Mouse (Mus musculus): ENCODE measurements around the gene Guk1. TPM values are rescaled to one million over a fixed set of nuclear protein-coding genes. Genes with fewer than 3 reads are reported as not detected.

The Guk1 gene
- polyA plus RNA-seq, 1 experiment from 2014 or later: 115 TPM

- H3K4me2 ChIP-seq (ENCODE audit: low read depth, low read length): no peak overlapping the region
- H3K36me3 ChIP-seq (ENCODE audit: control insufficient read depth, insufficient read depth, low read length): no peaks in the 10 kb centered on the region
- H3K4me3 ChIP-seq (ENCODE audit: low read length): no peak overlapping the region
- no peaks in the 10 kb centered on the region for H3K9me3 ChIP-seq (ENCODE audit: control insufficient read depth, low read length)
- H3K9ac ChIP-seq (ENCODE audit: low read depth, low read length): no peak overlapping the region
- H3K27ac ChIP-seq (ENCODE audit: low read length): no peak overlapping the region
- peaks cover 37% of the 10 kb centered on the region for H3K27me3 ChIP-seq (replicated peaks; ENCODE audit: control insufficient read depth, insufficient read depth, low read length)
- H3K4me1 ChIP-seq (ENCODE audit: control insufficient read depth, insufficient read depth, low read length): peaks cover 4% of the 10 kb centered on the region; the same call in 1 of the 2 replicates
- 67% methylated on average over 19 of the region's 19 CpGs for WGBS
- ATAC-seq: no peak
Measured at GRCm38 (mm10) chr11:59138537-59139486, 53.2 kb downstream of the Guk1 start.

- Histone ChIP-seq H3K4me1 (ENCODE audit: control insufficient read depth, insufficient read depth, low read length) (peaks cover 4% of the 10 kb centered on the region; the same call in 1 of the 2 replicates), H3K27me3 (replicated peaks; ENCODE audit: control insufficient read depth, insufficient read depth, low read length) (peaks cover 48% of the 10 kb centered on the region), H3K4me2 (ENCODE audit: low read depth, low read length) (no peak overlapping the region), H3K27ac (ENCODE audit: low read length) (no peak overlapping the region), H3K4me3 (ENCODE audit: low read length) (no peak overlapping the region), H3K9me3 (ENCODE audit: control insufficient read depth, low read length) (no peaks in the 10 kb centered on the region), H3K9ac (ENCODE audit: low read depth, low read length) (no peak overlapping the region), H3K36me3 (ENCODE audit: control insufficient read depth, insufficient read depth, low read length) (no peaks in the 10 kb centered on the region)
- no peak for ATAC-seq
- WGBS: 78% methylated on average over 12 of the region's 12 CpGs
Measured at GRCm38 (mm10) chr11:59136994-59137706, 54.9 kb downstream of the Guk1 start.

- 15% methylated on average over 44 of the region's 44 CpGs for WGBS
- peak within 1 kb of the TSS; percentile 43 for H3K4me2 ChIP-seq (ENCODE audit: low read depth, low read length)
- no peaks in the 10 kb centered on the region for H3K9me3 ChIP-seq (ENCODE audit: control insufficient read depth, low read length)
Measured at GRCm38 (mm10) chr11:59135904-59136452, 56.0 kb downstream of the Guk1 start, which contains the start of gene Obscn. TSS of gene Obscn (minus strand) at chr11:59136402.

GRCm38 (mm10) chr11:59135051-59135820 lies 56.8 kb downstream of the Guk1 start:
- H3K36me3 ChIP-seq (ENCODE audit: control insufficient read depth, insufficient read depth, low read length): no peaks in the 10 kb centered on the region
- peaks cover 48% of the 10 kb centered on the region for H3K27me3 ChIP-seq (replicated peaks; ENCODE audit: control insufficient read depth, insufficient read depth, low read length)
- H3K4me3 ChIP-seq (ENCODE audit: low read length): peak overlapping the region; percentile 33
- H3K27ac ChIP-seq (ENCODE audit: low read length): no peak overlapping the region
- H3K9ac ChIP-seq (ENCODE audit: low read depth, low read length): no peak overlapping the region
- peak overlapping the region; percentile 43 for H3K4me2 ChIP-seq (ENCODE audit: low read depth, low read length)
- H3K4me1 ChIP-seq (ENCODE audit: control insufficient read depth, insufficient read depth, low read length): peaks cover 4% of the 10 kb centered on the region; the same call in 1 of the 2 replicates
- ATAC-seq: no peak
- no peaks in the 10 kb centered on the region for H3K9me3 ChIP-seq (ENCODE audit: control insufficient read depth, low read length)
- 5% methylated on average over 55 of the region's 55 CpGs for WGBS

More at GRCm38 (mm10) chr11:59135904-59136452, 56.0 kb downstream of the Guk1 start, which contains the start of gene Obscn:
- Histone ChIP-seq H3K36me3 (ENCODE audit: control insufficient read depth, insufficient read depth, low read length) (no peaks in the 10 kb centered on the region), H3K27ac (ENCODE audit: low read length) (no peak within 1 kb of the TSS), H3K27me3 (replicated peaks; ENCODE audit: control insufficient read depth, insufficient read depth, low read length) (peaks cover 48% of the 10 kb centered on the region), H3K4me3 (ENCODE audit: low read length) (peak within 1 kb of the TSS; percentile 33), H3K4me1 (ENCODE audit: control insufficient read depth, insufficient read depth, low read length) (peaks cover 4% of the 10 kb centered on the region; the same call in 1 of the 2 replicates), H3K9ac (ENCODE audit: low read depth, low read length) (no peak within 1 kb of the TSS)
- ATAC-seq: no peak

- ATAC-seq: peak; percentile 85
- peak overlapping the region; percentile 39 for H3K4me2 ChIP-seq (ENCODE audit: low read depth, low read length)
Measured at GRCm38 (mm10) chr11:59134373-59134997, 57.5 kb downstream of the Guk1 start.

More at GRCm38 (mm10) chr11:59134373-59134997, 57.5 kb downstream of the Guk1 start:
- Histone ChIP-seq H3K27ac (ENCODE audit: low read length) (no peak overlapping the region), H3K9ac (ENCODE audit: low read depth, low read length) (no peak overlapping the region), H3K9me3 (ENCODE audit: control insufficient read depth, low read length) (no peaks in the 10 kb centered on the region), H3K36me3 (ENCODE audit: control insufficient read depth, insufficient read depth, low read length) (no peaks in the 10 kb centered on the region), H3K4me3 (ENCODE audit: low read length) (peak overlapping the region; percentile 22), H3K27me3 (replicated peaks; ENCODE audit: control insufficient read depth, insufficient read depth, low read length) (peaks cover 48% of the 10 kb centered on the region), H3K4me1 (ENCODE audit: control insufficient read depth, insufficient read depth, low read length) (peaks cover 4% of the 10 kb centered on the region; the same call in 1 of the 2 replicates)
- 7% methylated on average over 35 of the region's 35 CpGs for WGBS

Other genes with a start within 250 kb of the Guk1 start
- gene Hist3h2ba, start 243.3 kb downstream of the Guk1 start, polyA plus RNA-seq (2015; fragmentation: Nextera tagmentation; extraction: Ambion mirVana): 34.7 and 40.9 TPM in 2 replicates
- gene Hist3h2a, start 237.5 kb downstream of the Guk1 start, polyA plus RNA-seq (2015; fragmentation: Nextera tagmentation; extraction: Ambion mirVana): 28.5 and 31.6 TPM in 2 replicates
- gene Trim17, start 237.5 kb downstream of the Guk1 start, polyA plus RNA-seq (2015; fragmentation: Nextera tagmentation; extraction: Ambion mirVana): 0.15 and 0.35 TPM in 2 replicates
- 17.0 and 17.5 TPM in 2 replicates for gene Trim11, start 214.1 kb downstream of the Guk1 start, polyA plus RNA-seq (2015; fragmentation: Nextera tagmentation; extraction: Ambion mirVana)
- 0.89 and 1.0 TPM in 2 replicates for gene Obscn, start 55.8 kb downstream of the Guk1 start, polyA plus RNA-seq (2015; fragmentation: Nextera tagmentation; extraction: Ambion mirVana)
- 7.4 and 7.7 TPM in 2 replicates for gene Iba57, start 28.5 kb downstream of the Guk1 start, polyA plus RNA-seq (2015; fragmentation: Nextera tagmentation; extraction: Ambion mirVana)
- gene Gjc2, start 9.0 kb downstream of the Guk1 start, polyA plus RNA-seq (2015; fragmentation: Nextera tagmentation; extraction: Ambion mirVana): 0.81 and 1.4 TPM in 2 replicates
- gene Mrpl55, start 10.3 kb upstream of the Guk1 start, polyA plus RNA-seq (2015; fragmentation: Nextera tagmentation; extraction: Ambion mirVana): 101 and 104 TPM in 2 replicates
- 32.7 and 33.1 TPM in 2 replicates for gene 2310033P09Rik, start 16.1 kb upstream of the Guk1 start, polyA plus RNA-seq (2015; fragmentation: Nextera tagmentation; extraction: Ambion mirVana)
- 733 and 751 TPM in 2 replicates for gene Arf1, start 36.1 kb upstream of the Guk1 start, polyA plus RNA-seq (2015; fragmentation: Nextera tagmentation; extraction: Ambion mirVana)
- gene Wnt3a, start 98.5 kb upstream of the Guk1 start, polyA plus RNA-seq (2015; fragmentation: Nextera tagmentation; extraction: Ambion mirVana): not detected in 2 replicates
- gene Wnt9a, start 114.7 kb upstream of the Guk1 start, polyA plus RNA-seq (2015; fragmentation: Nextera tagmentation; extraction: Ambion mirVana): 4.2 and 4.4 TPM in 2 replicates
- gene Prss38, start 183.4 kb upstream of the Guk1 start, polyA plus RNA-seq (2015; fragmentation: Nextera tagmentation; extraction: Ambion mirVana): not detected in 2 replicates

All from intestine, embryonic 16.5 days (tissue).